Mouse (Mus musculus): ENCODE results near the gene Gm49711.
A peak's percentile ranks its signal among the peaks of the same experiment; 100 is the strongest.

Gm49711 gene

GRCm38 (mm10) chr16:92057852-92058643 is at the start of gene Gm49711, which contains the start of the genes Mrps6 and Slc5a3:
Gene Gm49711, plus strand, starts transcription at chr16:92058316.
Gene Mrps6, plus strand, starts transcription at chr16:92058270.
Gene Slc5a3, plus strand, starts transcription at chr16:92058322.
- DNase-seq = peak; percentile 85 to 88

- no peak for DNase-seq
Observed at GRCm38 (mm10) chr16:92009586-92009985, 48.5 kb upstream of the Gm49711 start.

- DNase-seq = no peak
Observed at GRCm38 (mm10) chr16:92016792-92017191, 41.3 kb upstream of the Gm49711 start.

GRCm38 (mm10) chr16:92019141-92020118 is 38.7 kb upstream of the Gm49711 start:
- peak; percentile 26 to 31 for DNase-seq

- no peak for DNase-seq
Observed at GRCm38 (mm10) chr16:92021656-92022400, 36.3 kb upstream of the Gm49711 start.

- DNase-seq = no peak
Observed at GRCm38 (mm10) chr16:92022494-92023283, 35.4 kb upstream of the Gm49711 start.

GRCm38 (mm10) chr16:92033286-92033685 is 24.8 kb upstream of the Gm49711 start:
- DNase-seq = no peak

GRCm38 (mm10) chr16:92034676-92035075 is 23.4 kb upstream of the Gm49711 start:
- DNase-seq = no peak

- DNase-seq = no peak
Observed at GRCm38 (mm10) chr16:92036701-92037100, 21.4 kb upstream of the Gm49711 start.

GRCm38 (mm10) chr16:92037891-92038607 is 20.1 kb upstream of the Gm49711 start:
- DNase-seq = peak; percentile 46 to 56

GRCm38 (mm10) chr16:92039421-92039820 is 18.7 kb upstream of the Gm49711 start:
- no peak for DNase-seq

- no peak for DNase-seq
Observed at GRCm38 (mm10) chr16:92039966-92040365, 18.1 kb upstream of the Gm49711 start.

- no peak for DNase-seq
Observed at GRCm38 (mm10) chr16:92051777-92052310, 6.3 kb upstream of the Gm49711 start.

GRCm38 (mm10) chr16:92052569-92052968 is 5.5 kb upstream of the Gm49711 start:
- DNase-seq = no peak

GRCm38 (mm10) chr16:92056711-92057110 is 1.4 kb upstream of the Gm49711 start:
- no peak for DNase-seq

- DNase-seq = peak in 1 of 2 experiments; percentile 12
Observed at GRCm38 (mm10) chr16:92057456-92057851, 662 bp upstream of the Gm49711 start.

GRCm38 (mm10) chr16:92058644-92059620 is 816 bp downstream of the Gm49711 start:
- DNase-seq = peak; percentile 27 to 28

- no peak for DNase-seq
Observed at GRCm38 (mm10) chr16:92060213-92060612, 2.1 kb downstream of the Gm49711 start.

- DNase-seq = no peak
Observed at GRCm38 (mm10) chr16:92061586-92061985, 3.5 kb downstream of the Gm49711 start.

- DNase-seq = no peak
Observed at GRCm38 (mm10) chr16:92062832-92063231, 4.7 kb downstream of the Gm49711 start.

Measured in B cell, adult 2 months (primary cell).